Mouse (Mus musculus) small intestine, adult 2 months (tissue): Measurements from ENCODE around the gene Foxn3. TPM values are rescaled to one million over a fixed set of nuclear protein-coding genes. Genes with fewer than 3 reads are reported as not detected.

Source experiments
- H3K27ac ChIP-seq: fragments of 200-500 bp; 2 replicates; pipeline ENCODE4 v1.5.1; 2012; ENCODE audit warnings: low read depth, low read length, control low read depth, inconsistent platforms; ENCODE audit not compliant: insufficient read depth
- H3K27me3 ChIP-seq: fragments of 200-500 bp; 2 replicates; pipeline ENCODE4 v1.6.1; 2012; ENCODE audit warnings: mild to moderate bottlenecking, moderate library complexity, low read length, inconsistent platforms; ENCODE audit not compliant: control insufficient read depth, insufficient read depth
- H3K36me3 ChIP-seq: fragments of 200-500 bp; 2 replicates; pipeline ENCODE4 v1.6.1; 2012; ENCODE audit warnings: mild to moderate bottlenecking, low read length, control low read depth, inconsistent platforms; ENCODE audit not compliant: control insufficient read depth, insufficient read depth
- H3K4me1 ChIP-seq: fragments of 200-500 bp; 2 replicates; pipeline ENCODE4 v1.6.1; 2012; ENCODE audit warnings: low read length, inconsistent platforms, mixed read lengths; ENCODE audit not compliant: control insufficient read depth, insufficient read depth, insufficient read length
- H3K4me3 ChIP-seq: fragments of 200-500 bp; 2 replicates; pipeline ENCODE4 v1.5.1; 2012; ENCODE audit warnings: low read depth, mild to moderate bottlenecking, control low read depth, inconsistent platforms, low read length, moderate library complexity
- CTCF ChIP-seq: fragments of 200-500 bp; IDR thresholded peaks from 2 replicates; pipeline ENCODE4 v1.5.1; 2012; ENCODE audit warnings: low read depth, mild to moderate bottlenecking, control low read depth, inconsistent platforms, low read length, moderate library complexity, mixed read lengths; ENCODE audit not compliant: insufficient replicate concordance, insufficient read length; ENCODE audit errors: extremely low read depth
- POLR2A ChIP-seq: fragments of 200-500 bp; IDR thresholded peaks from 2 replicates; pipeline ENCODE4 v1.6.1; 2012; ENCODE audit warnings: low read depth, mild to moderate bottlenecking, control low read depth, inconsistent platforms, low read length, moderate library complexity
- WGBS: fragments of 180-500 bp; shearing (Covaris S2); methylation state at CpG from one replicate; pipeline ENCODE4 v1.1.7; 2018; 5-methylcytosine and 5-hydroxymethylcytosine counted together
- polyA plus RNA-seq: library from polyadenylated mRNA; depleted of rRNA; stranded (reverse); fragments of >200 nt; gene quantifications from 2 replicates; pipeline ENCODE4 v1.2.3, GENCODE M21; 2012

Gene Foxn3
- polyA plus RNA-seq, 1 experiment, result 17.5 TPM

GRCm38 (mm10) chr12:99365999-99366398 is 197.4 kb downstream of the Foxn3 start:
- peaks cover 27% of the 10 kb centered on the region for H3K4me1 ChIP-seq
- H3K27ac ChIP-seq, result no peak overlapping the region
- 26% methylated on average over 9 of the region's 9 CpGs for WGBS

DNA sequence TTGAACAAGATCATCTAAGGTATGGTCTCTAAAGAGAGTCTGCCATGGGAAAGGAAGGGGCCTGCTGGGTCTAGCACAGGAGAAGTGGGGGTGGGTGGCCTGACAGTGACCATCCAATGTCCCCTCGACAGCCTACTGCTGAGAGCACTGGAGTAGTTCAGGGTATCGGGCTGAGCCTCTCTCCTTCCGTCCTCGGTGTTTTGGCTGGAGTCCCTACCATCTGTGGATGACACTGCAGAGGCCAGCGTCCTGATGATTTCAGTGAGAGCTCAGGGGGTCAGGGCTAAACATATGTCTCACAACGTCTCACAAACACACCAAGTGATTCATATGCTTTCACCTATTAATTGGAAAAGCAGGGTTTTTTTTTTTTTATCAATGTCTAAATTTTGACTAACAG is 199.2 kb downstream of the Foxn3 start:
- TF ChIP-seq CTCF (no peak), POLR2A (no peak)
- H3K4me1 ChIP-seq, result peaks cover 37% of the 10 kb centered on the region
- WGBS, result 81% methylated on average over 6 of the region's 6 CpGs
- H3K27ac ChIP-seq, result no peak overlapping the region
- H3K36me3 ChIP-seq, result no peaks in the 10 kb centered on the region
- H3K4me3 ChIP-seq, result no peak overlapping the region
- H3K27me3 ChIP-seq, result no peaks in the 10 kb centered on the region

More at GRCm38 (mm10) chr12:99365999-99366398, 197.4 kb downstream of the Foxn3 start:
- Histone ChIP-seq H3K36me3 (no peaks in the 10 kb centered on the region), H3K27me3 (no peaks in the 10 kb centered on the region), H3K4me3 (peak overlapping the region; percentile 34)
- TF ChIP-seq POLR2A (no peak), CTCF (no peak; the same call in 1 of the 2 replicates)

DNA sequence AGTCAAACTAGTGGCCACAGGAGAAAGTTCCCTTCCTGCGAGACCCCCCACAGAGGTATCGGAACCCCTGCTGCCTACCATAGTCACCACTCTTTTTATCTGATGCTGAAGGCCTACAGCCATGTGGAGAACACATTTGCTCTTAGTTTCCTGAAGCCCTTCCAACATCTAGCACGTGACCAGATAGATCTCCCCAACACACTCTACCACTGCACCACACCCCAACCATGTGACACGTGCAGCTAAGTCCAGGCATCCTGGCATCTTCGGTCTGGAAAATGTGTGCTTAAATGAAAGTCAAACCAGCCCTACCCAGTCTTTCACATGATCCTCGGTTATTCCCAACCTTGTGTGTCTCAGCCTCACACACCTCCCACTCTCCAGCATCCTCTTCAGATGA is 200.4 kb downstream of the Foxn3 start:
- Histone ChIP-seq H3K4me3 (no peak overlapping the region), H3K27me3 (no peaks in the 10 kb centered on the region), H3K36me3 (no peaks in the 10 kb centered on the region), H3K4me1 (peaks cover 40% of the 10 kb centered on the region), H3K27ac (no peak overlapping the region)
- WGBS, result 46% methylated on average over 6 of the region's 6 CpGs
- TF ChIP-seq CTCF, result no peak
- TF ChIP-seq POLR2A, result no peak

DNA sequence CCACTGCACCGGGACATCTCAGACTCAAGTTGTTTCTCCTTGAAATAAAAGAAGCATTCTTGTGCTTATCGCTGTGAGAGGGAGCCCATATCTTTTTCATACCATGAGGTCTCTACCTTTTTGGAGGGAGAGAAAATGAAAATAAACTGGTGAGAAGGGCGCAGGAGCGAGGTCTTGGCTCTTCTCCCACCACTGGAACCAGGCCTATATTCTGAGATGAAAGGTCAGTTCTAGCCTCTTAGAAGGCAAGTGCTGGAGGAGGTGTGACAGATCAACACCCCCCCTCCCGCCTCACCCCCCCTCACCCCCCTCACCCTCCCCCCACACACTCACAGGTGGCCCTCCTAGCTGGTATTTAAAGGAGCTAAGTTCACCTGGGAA is 201.6 kb downstream of the Foxn3 start:
- Histone ChIP-seq H3K27me3 (no peaks in the 10 kb centered on the region), H3K36me3 (no peaks in the 10 kb centered on the region), H3K27ac (peak overlapping the region; percentile 73), H3K4me1 (peaks cover 39% of the 10 kb centered on the region), H3K4me3 (no peak overlapping the region)
- TF ChIP-seq CTCF (no peak), POLR2A (no peak)
- 19% methylated on average over 5 of the region's 5 CpGs for WGBS

- Histone ChIP-seq H3K27ac (peak overlapping the region; percentile 73), H3K4me1 (peaks cover 36% of the 10 kb centered on the region), H3K4me3 (peak overlapping the region; percentile 6; the same call in 1 of the 2 replicates), H3K27me3 (no peaks in the 10 kb centered on the region), H3K36me3 (no peaks in the 10 kb centered on the region)
- no peak for TF ChIP-seq POLR2A
- TF ChIP-seq CTCF, result no peak
- WGBS, result 27% methylated on average over 8 of the region's 8 CpGs
Observed at GRCm38 (mm10) chr12:99360958-99361751, 202.2 kb downstream of the Foxn3 start.

- Histone ChIP-seq H3K27me3 (no peaks in the 10 kb centered on the region), H3K4me1 (peaks cover 29% of the 10 kb centered on the region), H3K36me3 (no peaks in the 10 kb centered on the region), H3K4me3 (no peak overlapping the region), H3K27ac (no peak overlapping the region)
- WGBS, result 37% methylated on average over 5 of the region's 5 CpGs
- TF ChIP-seq CTCF, result no peak
- TF ChIP-seq POLR2A, result no peak
Observed at GRCm38 (mm10) chr12:99358698-99359097, 204.7 kb downstream of the Foxn3 start.

DNA sequence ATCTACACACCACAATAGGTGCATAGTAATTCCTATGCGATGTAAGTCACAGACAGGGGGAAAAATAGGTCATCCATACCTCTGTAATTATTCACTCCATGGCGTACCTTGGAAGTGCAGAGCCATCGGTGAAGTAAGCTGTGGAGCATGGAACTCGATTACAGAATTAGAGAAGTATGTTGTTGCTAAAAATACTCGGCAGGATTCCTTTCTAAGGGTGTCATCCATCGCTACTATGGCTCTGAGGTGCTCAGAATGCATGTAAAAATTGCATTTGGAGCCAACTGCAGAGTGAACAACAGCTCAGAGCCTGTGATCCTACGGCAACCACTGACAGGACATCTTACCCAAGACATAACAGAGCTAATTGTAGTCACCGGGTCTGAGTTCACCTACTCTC is 206.7 kb downstream of the Foxn3 start:
- 82% methylated on average over 8 of the region's 8 CpGs for WGBS
- Histone ChIP-seq H3K27me3 (no peaks in the 10 kb centered on the region), H3K4me3 (no peak overlapping the region), H3K27ac (no peak overlapping the region), H3K36me3 (no peaks in the 10 kb centered on the region), H3K4me1 (peaks cover 29% of the 10 kb centered on the region; the same call in 1 of the 2 replicates)
- TF ChIP-seq POLR2A, result no peak
- TF ChIP-seq CTCF, result no peak
